Mouse (Mus musculus): Measurements from ENCODE around the gene Serpina6.

GRCm38 (mm10) chr12:103695429-103695828 lies 38.4 kb upstream of the Serpina6 start, which contains the start of gene Serpina1f:
- TF ChIP-seq USF1 (IDR thresholded peaks at IDR 0.05; ENCODE audit: low read depth) = no peak
- TF ChIP-seq POLR2A (IDR thresholded peaks at IDR 0.05; ENCODE audit: insufficient read length, low read depth) = no peak
- TF ChIP-seq TCF12 (IDR thresholded peaks at IDR 0.05; ENCODE audit: insufficient read depth, poor library complexity, severe bottlenecking) = no peak
- no peak for TF ChIP-seq E2F4 (IDR thresholded peaks at IDR 0.05; ENCODE audit: insufficient read depth)
- no peak for TF ChIP-seq POLR2AphosphoS2 (IDR thresholded peaks at IDR 0.05; ENCODE audit: insufficient read length, low read depth)
